Mouse (Mus musculus) cortical plate, adult 2 months (tissue): Measurements from ENCODE around the gene Kcnh6.

Source experiments
- CTCF ChIP-seq: fragments of 200-500 bp; IDR thresholded peaks from 2 replicates; pipeline ENCODE4 v1.5.1; 2011; ENCODE audit warnings: mild to moderate bottlenecking, control low read depth, low read length; ENCODE audit not compliant: insufficient read depth; ENCODE audit errors: extremely low read depth
- POLR2A ChIP-seq: fragments of 200-500 bp; IDR thresholded peaks from 2 replicates; pipeline ENCODE4 v1.6.1; 2011; ENCODE audit warnings: mild to moderate bottlenecking, low read length, control low read depth; ENCODE audit not compliant: insufficient read depth; ENCODE audit errors: extremely low read depth

- TF ChIP-seq POLR2A (no peak), CTCF (no peak)
Observed at GRCm38 (mm10) chr11:105990231-105990630, 17.7 kb upstream of the Kcnh6 start.
